Mouse (Mus musculus) hindbrain, embryonic 11.5 days (tissue): Measurements from ENCODE around the gene Ccdc157. TPM values are rescaled to one million over a fixed set of nuclear protein-coding genes. Genes with fewer than 3 reads are reported as not detected.
A peak's percentile ranks its signal among the peaks of the same experiment; 100 is the strongest.

Experiments
- ATAC-seq: fragments of 200-750 bp; cut with Nextera tagmentation; 2 replicates; pipeline ENCODE4 v1.8.0; 2017; ENCODE audit warnings: mild to moderate bottlenecking, moderate TSS enrichment, moderate library complexity; ENCODE audit not compliant: low FRiP score
- DNase-seq: peaks from one replicate; pipeline ENCODE4 v3.0.0-alpha.2; 2015; ENCODE audit warnings: low spot score
- H3K27ac ChIP-seq: fragments of 300-500 bp; sonication (generic); 2 replicates; pipeline ENCODE4 v1.5.1; 2014; ENCODE audit warnings: mild to moderate bottlenecking, low read depth, low read length
- H3K27me3 ChIP-seq: fragments of 300-500 bp; sonication (generic); 2 replicates; pipeline ENCODE4 v1.6.1; 2014; ENCODE audit warnings: mild to moderate bottlenecking, low read length, moderate library complexity, mixed read lengths; ENCODE audit not compliant: control insufficient read depth, insufficient read depth
- H3K36me3 ChIP-seq: fragments of 300-500 bp; sonication (generic); 2 replicates; pipeline ENCODE4 v1.6.1; 2014; ENCODE audit warnings: mild to moderate bottlenecking, low read length, moderate library complexity, mixed read lengths; ENCODE audit not compliant: control insufficient read depth, insufficient read depth
- H3K4me1 ChIP-seq: fragments of 300-500 bp; sonication (generic); replicated peaks from 2 replicates; pipeline ENCODE4 v1.6.1; 2014; ENCODE audit warnings: low read length, mixed read lengths; ENCODE audit not compliant: control insufficient read depth, insufficient read depth
- H3K4me2 ChIP-seq: fragments of 300-500 bp; sonication (generic); replicated peaks from 2 replicates; pipeline ENCODE4 v1.6.1; 2014; ENCODE audit warnings: mild to moderate bottlenecking, low read depth, low read length
- H3K4me3 ChIP-seq: fragments of 300-500 bp; sonication (generic); 2 replicates; pipeline ENCODE4 v1.5.1; 2014; ENCODE audit warnings: low read depth, low read length
- H3K9ac ChIP-seq: fragments of 300-500 bp; sonication (generic); 2 replicates; pipeline ENCODE4 v1.6.1; 2014; ENCODE audit warnings: low read depth, low read length
- H3K9me3 ChIP-seq: fragments of 300-500 bp; sonication (generic); 2 replicates; pipeline ENCODE4 v1.6.1; 2016; ENCODE audit warnings: low read length; ENCODE audit not compliant: control insufficient read depth
- WGBS: fragments of 180-500 bp; shearing (Covaris S2); extraction: QIAGEN DNeasy Blood & Tissue Kit; methylation state at CpG from one replicate; pipeline ENCODE4 v1.1.7; 2014; 5-methylcytosine and 5-hydroxymethylcytosine counted together
- polyA plus RNA-seq: library from polyadenylated mRNA; unstranded; fragments of >200 nt; fragmentation: Nextera tagmentation; extraction: Ambion mirVana; gene quantifications from 2 replicates; pipeline ENCODE4 v1.2.1, GENCODE M21; 2014

The Ccdc157 gene
- polyA plus RNA-seq, 1 experiment from 2014 or later = 3.5 TPM

- Histone ChIP-seq H3K9me3 (no peaks in the 10 kb centered on the region), H3K36me3 (no peaks in the 10 kb centered on the region), H3K27ac (no peak overlapping the region), H3K9ac (no peak overlapping the region), H3K27me3 (no peaks in the 10 kb centered on the region), H3K4me2 (no peak overlapping the region), H3K4me1 (no peaks in the 10 kb centered on the region), H3K4me3 (no peak overlapping the region)
- no peak for DNase-seq
- no peak for ATAC-seq
- WGBS = 85% methylated on average over 11 of the region's 11 CpGs
Measured at GRCm38 (mm10) chr11:4201981-4202700, 42.0 kb upstream of the Ccdc157 start.

DNA sequence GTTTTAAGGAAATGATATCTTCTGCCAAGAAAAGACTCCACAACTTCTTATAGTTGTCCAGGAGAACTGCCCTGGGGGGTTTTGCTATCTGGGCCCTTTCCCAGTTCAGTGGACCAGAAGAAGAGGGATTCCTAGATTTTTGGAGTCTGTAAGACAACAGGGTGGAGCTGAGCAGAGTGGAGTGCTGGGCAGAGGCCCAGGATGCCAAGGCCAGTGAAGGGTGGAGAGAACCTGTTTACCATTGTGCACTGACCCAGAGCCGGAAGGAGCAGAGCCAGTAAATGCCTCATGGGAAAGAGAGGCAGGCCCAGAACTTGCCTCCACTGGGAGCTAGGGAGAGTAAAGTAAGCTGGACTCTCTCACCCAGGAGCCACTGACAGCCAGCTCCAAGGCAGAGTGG lies 37.6 kb upstream of the Ccdc157 start:
- Histone ChIP-seq H3K4me3 (no peak overlapping the region), H3K27ac (no peak overlapping the region), H3K27me3 (no peaks in the 10 kb centered on the region), H3K9me3 (no peaks in the 10 kb centered on the region), H3K4me2 (no peak overlapping the region), H3K4me1 (no peaks in the 10 kb centered on the region), H3K36me3 (no peaks in the 10 kb centered on the region), H3K9ac (no peak overlapping the region)
- 76% methylated on average over 1 of the region's 1 CpGs for WGBS
- DNase-seq (no peak), ATAC-seq (no peak)

GRCm38 (mm10) chr11:4196636-4197035 lies 36.5 kb upstream of the Ccdc157 start:
- Histone ChIP-seq H3K36me3 (no peaks in the 10 kb centered on the region), H3K4me3 (no peak overlapping the region), H3K9ac (no peak overlapping the region), H3K9me3 (no peaks in the 10 kb centered on the region), H3K4me2 (no peak overlapping the region), H3K27ac (no peak overlapping the region), H3K4me1 (no peaks in the 10 kb centered on the region), H3K27me3 (no peaks in the 10 kb centered on the region)
- ATAC-seq (no peak), DNase-seq (no peak)
- WGBS = 80% methylated on average over 8 of the region's 8 CpGs

- Histone ChIP-seq H3K36me3 (no peaks in the 10 kb centered on the region), H3K4me3 (no peak overlapping the region), H3K9me3 (no peaks in the 10 kb centered on the region), H3K27ac (no peak overlapping the region), H3K4me1 (no peaks in the 10 kb centered on the region), H3K4me2 (no peak overlapping the region), H3K27me3 (no peaks in the 10 kb centered on the region), H3K9ac (no peak overlapping the region)
- no peak for DNase-seq
- WGBS = 81% methylated on average over 3 of the region's 3 CpGs
- no peak for ATAC-seq
Measured at GRCm38 (mm10) chr11:4195597-4196031, 35.5 kb upstream of the Ccdc157 start.

DNA sequence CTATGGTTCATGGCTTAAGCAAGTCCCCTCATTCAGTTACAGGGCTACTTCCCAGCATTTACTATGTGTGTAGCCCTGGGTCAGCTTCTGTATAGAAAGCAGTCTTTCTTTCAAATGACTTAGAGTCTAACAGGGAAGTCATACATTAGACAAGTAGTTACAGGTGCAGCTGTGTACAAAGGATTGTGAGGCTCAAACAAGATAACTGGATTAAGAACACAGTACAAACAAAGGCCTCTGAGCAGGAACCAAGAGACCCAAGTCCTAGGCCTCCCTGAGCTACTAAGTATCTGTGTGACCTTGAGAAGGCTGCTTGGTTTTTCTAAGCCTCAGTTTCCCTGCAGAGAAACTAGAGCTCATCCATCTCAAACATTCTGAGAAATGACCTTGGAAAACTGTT lies 33.3 kb upstream of the Ccdc157 start:
- ATAC-seq (no peak), DNase-seq (no peak)
- Histone ChIP-seq H3K9me3 (no peaks in the 10 kb centered on the region), H3K27ac (no peak overlapping the region), H3K9ac (no peak overlapping the region), H3K4me2 (no peak overlapping the region), H3K4me3 (no peak overlapping the region), H3K4me1 (no peaks in the 10 kb centered on the region), H3K27me3 (no peaks in the 10 kb centered on the region), H3K36me3 (no peaks in the 10 kb centered on the region)

GRCm38 (mm10) chr11:4192757-4193156 lies 32.7 kb upstream of the Ccdc157 start:
- Histone ChIP-seq H3K4me1 (no peaks in the 10 kb centered on the region), H3K4me3 (no peak overlapping the region), H3K27ac (no peak overlapping the region), H3K27me3 (no peaks in the 10 kb centered on the region), H3K9me3 (no peaks in the 10 kb centered on the region), H3K36me3 (no peaks in the 10 kb centered on the region), H3K9ac (no peak overlapping the region), H3K4me2 (no peak overlapping the region)
- WGBS = 91% methylated on average over 3 of the region's 3 CpGs
- no peak for ATAC-seq
- no peak for DNase-seq

GRCm38 (mm10) chr11:4190677-4191076 lies 30.6 kb upstream of the Ccdc157 start:
- no peaks in the 10 kb centered on the region for H3K36me3 ChIP-seq
- no peak overlapping the region for H3K4me2 ChIP-seq
- DNase-seq (no peak), ATAC-seq (no peak)
- H3K4me3 ChIP-seq = no peak overlapping the region
- H3K9ac ChIP-seq = no peak overlapping the region
- no peak overlapping the region for H3K27ac ChIP-seq
- WGBS = 77% methylated on average over 3 of the region's 3 CpGs
- H3K27me3 ChIP-seq = no peaks in the 10 kb centered on the region
- H3K4me1 ChIP-seq = no peaks in the 10 kb centered on the region; the same call in 1 of the 2 replicates
- no peaks in the 10 kb centered on the region for H3K9me3 ChIP-seq

DNA sequence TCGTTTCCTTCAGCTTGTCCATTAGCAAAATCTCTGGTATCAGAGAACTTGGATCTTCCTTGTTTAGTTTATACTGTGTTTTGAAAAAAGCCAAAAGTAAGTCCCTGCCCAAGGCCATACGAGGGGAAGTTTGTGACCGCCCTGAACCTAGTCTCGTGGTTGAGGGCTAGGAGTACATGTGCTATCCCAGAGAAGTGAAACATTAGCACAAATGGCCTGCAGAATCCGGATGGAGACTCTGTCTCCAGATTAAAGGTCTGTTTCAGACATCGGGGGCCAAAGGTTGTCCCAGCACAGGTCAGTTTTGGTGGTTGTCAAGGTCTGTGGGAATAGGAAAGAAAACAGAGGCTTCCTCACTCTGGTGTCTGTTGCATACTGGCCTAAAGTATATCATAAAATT lies 29.1 kb upstream of the Ccdc157 start:
- no peak for DNase-seq
- H3K27me3 ChIP-seq = no peaks in the 10 kb centered on the region
- no peak for ATAC-seq
- no peak overlapping the region for H3K4me2 ChIP-seq
- no peaks in the 10 kb centered on the region for H3K9me3 ChIP-seq
- H3K4me3 ChIP-seq = no peak overlapping the region
- H3K4me1 ChIP-seq = no peaks in the 10 kb centered on the region; the same call in 1 of the 2 replicates
- no peaks in the 10 kb centered on the region for H3K36me3 ChIP-seq
- H3K9ac ChIP-seq = no peak overlapping the region
- H3K27ac ChIP-seq = no peak overlapping the region
- 90% methylated on average over 6 of the region's 6 CpGs for WGBS

DNA sequence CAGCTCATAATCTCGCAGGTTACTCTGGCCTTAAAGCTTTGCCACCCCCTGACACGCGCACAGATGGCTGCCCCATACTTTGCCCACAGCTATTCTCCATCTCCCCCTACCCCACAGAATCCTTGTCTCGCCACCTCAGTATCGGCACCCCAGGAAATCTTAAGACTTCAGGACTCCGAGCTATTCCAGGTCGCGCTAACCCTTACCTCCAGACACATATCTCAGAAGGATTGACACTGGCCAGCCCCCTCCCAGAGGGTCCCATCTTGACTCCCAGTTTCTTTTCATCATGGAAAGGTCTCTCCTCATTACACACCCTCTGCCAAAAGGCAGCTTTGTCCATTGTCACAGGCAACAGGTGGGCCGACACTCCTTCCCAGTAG lies 27.2 kb upstream of the Ccdc157 start:
- 13% methylated on average over 9 of the region's 9 CpGs for WGBS
- no peaks in the 10 kb centered on the region for H3K27me3 ChIP-seq
- peak overlapping the region; percentile 77 for H3K9ac ChIP-seq
- H3K4me1 ChIP-seq = no peaks in the 10 kb centered on the region; the same call in 1 of the 2 replicates
- 0 out of 2 replicates have a peak, but pooled peaks have one; percentile 8 for ATAC-seq
- H3K4me2 ChIP-seq = peak overlapping the region; percentile 84
- peak overlapping the region; percentile 61 for H3K4me3 ChIP-seq
- DNase-seq = no peak
- no peak overlapping the region for H3K27ac ChIP-seq
- H3K9me3 ChIP-seq = no peaks in the 10 kb centered on the region
- no peaks in the 10 kb centered on the region for H3K36me3 ChIP-seq
